Mouse (Mus musculus) heart, embryonic 13.5 days (tissue): ENCODE data around the gene Rnf141. TPM values are rescaled to one million over a fixed set of nuclear protein-coding genes. Genes with fewer than 3 reads are reported as not detected.

Experiments
- ATAC-seq: fragments of 200-750 bp; cut with Nextera tagmentation; 2 replicates; pipeline ENCODE4 v1.8.0; 2017; ENCODE audit warnings: moderate TSS enrichment; ENCODE audit not compliant: insufficient number of reproducible peaks, low FRiP score, low TSS enrichment; ENCODE audit errors: extremely low read depth
- H3K27ac ChIP-seq: fragments of 300-500 bp; sonication (generic); replicated peaks from 2 replicates; pipeline ENCODE4 v1.5.1; 2015; ENCODE audit warnings: moderate library complexity, mild to moderate bottlenecking, inconsistent platforms
- H3K27me3 ChIP-seq: fragments of 300-500 bp; sonication (generic); replicated peaks from 2 replicates; pipeline ENCODE4 v1.6.1; 2015; ENCODE audit warnings: mild to moderate bottlenecking, inconsistent platforms
- H3K36me3 ChIP-seq: fragments of 300-500 bp; sonication (generic); 2 replicates; pipeline ENCODE4 v1.6.1; 2015; ENCODE audit warnings: mild to moderate bottlenecking, inconsistent platforms
- H3K4me1 ChIP-seq: fragments of 300-500 bp; sonication (generic); 2 replicates; pipeline ENCODE4 v1.6.1; 2015; ENCODE audit warnings: inconsistent platforms
- H3K4me2 ChIP-seq: fragments of 300-500 bp; sonication (generic); 2 replicates; pipeline ENCODE4 v1.6.1; 2015; ENCODE audit warnings: inconsistent platforms, mild to moderate bottlenecking, moderate library complexity
- H3K4me3 ChIP-seq: fragments of 300-500 bp; sonication (generic); 2 replicates; pipeline ENCODE4 v1.5.1; 2015; ENCODE audit warnings: moderate library complexity, mild to moderate bottlenecking, inconsistent platforms
- H3K9ac ChIP-seq: fragments of 300-500 bp; sonication (generic); 2 replicates; pipeline ENCODE4 v1.6.1; 2015; ENCODE audit warnings: inconsistent platforms, mild to moderate bottlenecking, moderate library complexity
- H3K9me3 ChIP-seq: fragments of 300-500 bp; sonication (generic); 2 replicates; pipeline ENCODE4 v1.6.1; 2016; ENCODE audit warnings: inconsistent platforms
- WGBS: fragments of 180-500 bp; shearing (Covaris S2); methylation state at CpG from one replicate; pipeline ENCODE4 v1.1.7; 2015; ENCODE audit warnings: mixed read lengths; 5-methylcytosine and 5-hydroxymethylcytosine counted together
- polyA plus RNA-seq: library from polyadenylated mRNA; unstranded; fragments of >200 nt; fragmentation: Nextera tagmentation; extraction: Ambion mirVana; gene quantifications from 2 replicates; pipeline ENCODE4 v1.2.1, GENCODE M21; 2015

The Rnf141 gene
- 27.6 and 29.2 TPM in 2 replicates for polyA plus RNA-seq

DNA sequence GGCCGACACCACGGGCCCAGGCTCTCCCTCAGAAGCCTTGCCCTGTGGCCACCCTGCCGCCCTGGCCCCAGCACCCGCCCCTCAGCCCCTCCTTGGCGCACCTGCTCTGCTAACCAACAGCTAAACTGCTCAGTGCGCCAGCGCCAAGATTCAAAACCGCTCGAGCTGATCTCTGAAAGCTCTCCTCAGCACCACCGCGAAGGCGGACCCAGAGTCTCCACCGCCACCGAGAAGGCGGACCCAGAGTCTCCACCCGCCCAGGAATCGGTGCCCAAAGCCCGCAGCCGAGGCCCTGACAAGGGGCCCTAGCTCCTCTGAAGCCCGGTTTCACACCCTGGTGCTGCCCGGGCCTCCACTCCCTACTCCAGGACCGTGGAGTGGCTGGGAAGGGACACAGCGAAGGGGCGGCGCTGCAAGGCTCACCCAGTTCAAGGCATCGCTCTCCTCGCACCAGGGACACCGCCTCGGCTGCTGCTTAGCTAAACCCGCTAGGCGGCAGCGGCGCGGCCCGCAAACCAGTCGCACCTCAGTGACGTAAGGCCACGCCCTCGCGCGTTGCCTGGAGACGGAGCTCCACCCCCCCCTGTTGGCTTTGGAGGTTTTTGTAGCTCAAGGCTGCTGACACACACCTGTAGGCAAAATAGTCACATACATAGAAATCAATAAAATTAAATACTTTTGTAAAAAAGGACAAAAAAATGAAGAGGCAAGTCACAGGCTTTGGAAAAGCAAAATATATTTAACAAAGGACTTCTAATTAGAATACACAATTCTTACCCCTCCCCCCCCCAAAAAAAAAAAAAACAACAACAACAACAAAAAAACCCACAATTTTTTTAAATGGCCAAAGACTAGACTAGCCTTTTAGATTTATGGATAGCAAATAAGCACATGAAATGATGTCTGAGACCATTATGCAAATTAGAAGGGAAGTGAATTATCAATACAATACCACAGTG, at the start of gene Rnf141:
TSS of gene Rnf141 (minus strand) at position 542 of the 959 bp plus-strand sequence.
- H3K4me3 ChIP-seq = peak within 1 kb of the TSS; percentile 73
- WGBS = 0% methylated on average over 42 of the region's 42 CpGs
- H3K27ac ChIP-seq = peak within 1 kb of the TSS; percentile 91
- H3K36me3 ChIP-seq = 0 out of 2 replicates have a peak, but pooled peaks cover 3% of the 10 kb centered on the region
- peaks cover 20% of the 10 kb centered on the region for H3K4me1 ChIP-seq
- peak within 1 kb of the TSS; percentile 85 for H3K9ac ChIP-seq
- H3K27me3 ChIP-seq = no peaks in the 10 kb centered on the region
- ATAC-seq = peak; percentile 87
- no peaks in the 10 kb centered on the region for H3K9me3 ChIP-seq
- H3K4me2 ChIP-seq = peak within 1 kb of the TSS; percentile 82

DNA sequence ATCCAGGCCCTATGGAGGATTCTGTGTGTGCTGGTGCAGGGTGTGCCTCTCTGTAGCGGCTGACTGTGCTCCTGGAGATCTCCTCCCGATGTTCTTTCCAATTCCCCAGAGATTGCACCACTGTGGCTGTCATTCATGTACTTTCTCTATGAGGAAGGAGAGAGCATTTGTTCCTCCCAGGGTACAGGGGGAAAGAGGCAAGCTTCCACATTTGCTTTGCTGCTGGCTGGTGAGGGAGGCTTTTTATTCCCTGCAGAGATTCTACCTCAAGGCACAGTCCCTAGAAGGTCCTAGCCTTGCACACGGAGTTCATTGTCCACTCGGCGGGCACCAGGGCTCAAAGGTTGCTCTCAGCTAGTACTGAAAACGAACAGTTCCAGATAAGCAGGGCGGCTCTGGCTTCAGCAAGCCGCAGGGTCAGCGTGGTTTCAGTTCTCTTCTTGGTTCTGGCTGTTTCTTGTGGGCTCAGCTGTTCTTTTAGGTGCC, 47.3 kb upstream of the Rnf141 start:
- Histone ChIP-seq H3K4me3 (no peak overlapping the region), H3K9me3 (no peaks in the 10 kb centered on the region), H3K27ac (no peak overlapping the region), H3K36me3 (no peaks in the 10 kb centered on the region), H3K4me2 (peak overlapping the region; percentile 8), H3K9ac (peak overlapping the region; percentile 58; the same call in 1 of the 2 replicates), H3K27me3 (no peaks in the 10 kb centered on the region), H3K4me1 (peaks cover 23% of the 10 kb centered on the region)
- ATAC-seq = no peak
- WGBS = 26% methylated on average over 9 of the region's 9 CpGs

DNA sequence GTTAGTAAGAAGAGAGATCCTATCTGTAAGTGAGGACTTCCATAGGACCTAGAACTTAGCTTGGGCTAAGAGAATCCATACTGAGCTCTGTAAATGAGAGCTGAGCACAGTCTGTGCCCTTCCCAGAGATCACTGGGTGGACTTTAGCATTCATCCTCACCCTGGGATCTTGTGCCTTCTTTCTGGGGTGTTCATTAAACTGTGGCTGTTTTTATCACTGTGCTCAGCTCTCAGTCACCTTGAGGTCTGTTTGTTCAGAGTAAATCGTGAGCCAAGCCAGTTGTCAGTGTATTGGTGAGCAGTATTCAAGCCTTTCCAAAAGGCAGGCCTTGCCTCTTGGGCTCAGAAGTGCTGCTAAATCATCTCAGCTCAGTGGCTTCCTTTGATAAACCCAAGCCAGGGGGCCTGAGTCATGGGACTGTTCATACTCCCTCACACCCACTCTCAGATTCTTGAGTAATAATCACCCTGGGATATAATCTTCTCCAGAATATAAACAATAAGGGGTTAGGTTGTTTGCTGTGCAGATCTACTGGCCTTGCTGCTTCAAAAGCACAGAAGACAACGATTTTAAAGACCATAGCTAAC, 37.6 kb upstream of the Rnf141 start:
- Histone ChIP-seq H3K4me3 (no peak overlapping the region), H3K27ac (no peak overlapping the region)
- whole genome bisulfite sequencing = 72% methylated on average over 2 of the region's 2 CpGs

DNA sequence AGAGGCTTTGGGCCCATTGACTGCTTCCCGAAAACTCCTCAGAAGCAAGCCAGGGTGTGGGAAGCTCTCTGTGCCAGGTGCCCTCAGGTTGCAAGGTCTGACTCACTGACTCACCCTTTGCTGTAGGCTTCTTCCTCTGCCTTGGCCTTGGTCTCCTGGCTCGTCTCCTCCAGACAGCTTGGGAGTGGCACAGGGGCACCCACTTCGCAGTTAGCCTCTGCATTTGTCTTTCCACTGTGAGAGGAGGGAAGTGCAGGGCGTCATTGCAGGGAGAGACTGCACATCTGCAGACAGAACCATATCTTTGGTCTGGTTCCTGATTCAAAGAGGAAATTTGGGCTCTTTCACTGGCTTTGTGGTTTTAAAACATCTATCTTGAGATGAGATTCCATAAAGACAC, 33.8 kb upstream of the Rnf141 start:
- Histone ChIP-seq H3K9ac (no peak overlapping the region), H3K4me3 (no peak overlapping the region), H3K27ac (peak overlapping the region; percentile 63), H3K4me1 (peaks cover 34% of the 10 kb centered on the region), H3K36me3 (peaks cover 24% of the 10 kb centered on the region), H3K27me3 (no peaks in the 10 kb centered on the region), H3K4me2 (no peak overlapping the region), H3K9me3 (no peaks in the 10 kb centered on the region)
- no peak for ATAC-seq
- WGBS = 75% methylated on average over 4 of the region's 4 CpGs

More for the DNA sequence above, 37.6 kb upstream of the Rnf141 start:
- Histone ChIP-seq H3K27me3 (no peaks in the 10 kb centered on the region), H3K9me3 (no peaks in the 10 kb centered on the region), H3K4me1 (peaks cover 25% of the 10 kb centered on the region), H3K9ac (no peak overlapping the region), H3K36me3 (peaks cover 5% of the 10 kb centered on the region; the same call in 1 of the 2 replicates), H3K4me2 (no peak overlapping the region)
- ATAC-seq = no peak

DNA sequence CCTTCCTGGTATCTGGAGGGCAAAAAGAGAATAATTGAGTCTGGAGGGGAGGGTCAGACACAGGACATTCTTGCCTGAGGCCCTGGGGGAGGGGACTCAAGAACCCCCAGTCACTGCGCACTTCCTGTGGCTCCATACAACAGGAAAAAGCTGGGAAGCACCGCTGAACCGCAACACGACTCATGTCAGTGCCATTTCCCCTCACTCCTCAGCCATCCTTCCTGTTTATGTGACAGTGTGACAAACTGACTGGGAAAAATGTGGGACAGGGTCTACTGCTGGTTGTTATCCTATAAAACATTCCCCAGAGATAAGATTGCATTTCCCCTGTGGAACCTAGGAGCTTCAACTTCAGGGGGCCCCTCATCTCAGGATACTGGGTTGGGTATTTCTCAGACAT, 32.7 kb upstream of the Rnf141 start:
- Histone ChIP-seq H3K4me2 (no peak overlapping the region), H3K27ac (peak overlapping the region; percentile 63), H3K9ac (no peak overlapping the region), H3K36me3 (peaks cover 19% of the 10 kb centered on the region; the same call in 1 of the 2 replicates), H3K4me3 (no peak overlapping the region), H3K4me1 (peaks cover 34% of the 10 kb centered on the region), H3K9me3 (no peaks in the 10 kb centered on the region), H3K27me3 (no peaks in the 10 kb centered on the region)
- no peak for ATAC-seq
- 50% methylated on average over 4 of the region's 4 CpGs for WGBS

DNA sequence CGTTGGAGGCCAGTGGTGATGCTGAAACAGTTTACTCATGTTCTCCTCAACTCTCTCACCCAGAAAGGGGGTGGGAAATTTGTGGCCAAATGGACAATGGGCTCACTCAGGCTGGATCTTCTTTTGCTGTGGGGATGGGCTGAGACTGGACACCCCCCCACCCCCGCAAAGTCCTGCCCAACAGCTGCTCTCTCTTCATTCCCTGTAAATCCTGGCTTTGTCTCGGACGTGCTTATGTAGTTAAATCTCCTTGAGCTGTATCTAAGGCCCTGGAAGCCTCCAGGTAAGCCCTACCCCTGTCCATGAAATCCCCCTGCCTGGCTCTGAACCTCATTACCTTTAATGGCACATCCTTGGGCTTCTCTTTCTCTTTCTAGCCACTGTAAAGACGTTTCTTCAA, 24.6 kb upstream of the Rnf141 start:
- H3K4me1 ChIP-seq = peaks cover 10% of the 10 kb centered on the region
- H3K27ac ChIP-seq = no peak overlapping the region
- H3K4me3 ChIP-seq = no peak overlapping the region
- ATAC-seq = no peak
- no peak overlapping the region for H3K9ac ChIP-seq
- no peak overlapping the region for H3K4me2 ChIP-seq
- no peaks in the 10 kb centered on the region for H3K27me3 ChIP-seq
- WGBS = 75% methylated on average over 5 of the region's 5 CpGs
- H3K36me3 ChIP-seq = no peaks in the 10 kb centered on the region
- no peaks in the 10 kb centered on the region for H3K9me3 ChIP-seq

DNA sequence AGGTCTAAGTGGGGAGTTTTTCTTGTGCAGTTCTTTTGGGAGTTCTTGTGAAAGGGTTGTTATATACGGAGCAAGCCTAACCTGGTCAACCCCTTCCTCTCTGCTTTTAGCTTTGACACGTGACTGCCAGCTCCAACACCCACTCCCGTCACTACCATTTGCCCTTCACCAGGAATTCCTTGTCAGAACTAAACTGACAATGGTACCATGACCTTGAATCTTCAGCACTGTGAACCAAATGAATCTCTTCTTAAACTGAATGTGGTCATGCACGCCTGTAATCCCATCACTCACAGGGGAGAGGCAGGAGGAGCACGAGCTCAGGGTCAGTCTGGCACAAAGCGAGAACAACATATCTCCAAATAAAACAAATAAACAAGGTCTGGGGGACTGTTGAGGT, 22.9 kb upstream of the Rnf141 start:
- 77% methylated on average over 6 of the region's 6 CpGs for WGBS
- Histone ChIP-seq H3K4me1 (peaks cover 10% of the 10 kb centered on the region), H3K27me3 (no peaks in the 10 kb centered on the region), H3K4me3 (no peak overlapping the region), H3K9me3 (no peaks in the 10 kb centered on the region), H3K4me2 (no peak overlapping the region), H3K36me3 (no peaks in the 10 kb centered on the region), H3K27ac (no peak overlapping the region), H3K9ac (no peak overlapping the region)
- no peak for ATAC-seq

DNA sequence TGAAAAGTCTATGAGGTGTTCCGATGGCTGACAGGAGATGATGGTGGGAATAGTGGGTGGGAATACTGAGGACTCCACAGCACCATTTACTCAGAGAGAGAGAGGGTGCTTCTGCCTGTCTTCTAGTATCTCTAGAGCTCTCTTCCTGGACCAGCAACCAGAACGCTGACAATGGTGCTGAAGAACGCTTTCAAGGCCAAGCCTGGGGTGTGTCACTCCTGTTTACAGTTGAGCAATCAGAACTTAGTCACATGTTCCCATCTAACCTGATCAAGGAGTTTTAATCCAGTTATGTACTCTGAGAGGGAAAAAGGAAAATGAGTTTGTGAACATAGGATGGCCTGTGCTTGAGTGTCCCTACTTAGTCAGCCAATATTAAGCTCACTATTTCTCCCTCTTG, 21.8 kb upstream of the Rnf141 start:
- WGBS = 74% methylated on average over 3 of the region's 3 CpGs

DNA sequence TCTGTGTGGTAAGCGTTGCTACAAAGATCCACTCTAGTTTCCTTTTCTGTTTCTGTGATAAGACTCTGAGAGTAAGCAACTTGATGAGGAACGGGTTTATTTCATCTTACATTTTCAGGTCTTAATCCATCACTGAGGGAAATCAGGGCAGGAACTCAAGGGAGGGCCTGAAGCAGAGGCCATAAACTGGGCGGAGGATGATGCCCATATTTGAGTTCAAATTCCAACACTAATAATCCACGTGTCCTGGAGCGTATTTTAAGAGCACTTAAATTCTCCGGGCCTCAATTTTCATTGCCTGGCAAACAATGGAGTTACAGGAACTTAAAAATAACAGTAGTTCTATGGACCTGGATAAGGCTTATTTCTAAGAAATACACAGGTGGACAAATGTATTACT, 21.3 kb upstream of the Rnf141 start:
- H3K4me1 ChIP-seq = peaks cover 10% of the 10 kb centered on the region
- H3K9me3 ChIP-seq = no peaks in the 10 kb centered on the region
- no peaks in the 10 kb centered on the region for H3K36me3 ChIP-seq
- no peak for ATAC-seq
- H3K27me3 ChIP-seq = no peaks in the 10 kb centered on the region
- WGBS = 64% methylated on average over 6 of the region's 6 CpGs
- H3K4me2 ChIP-seq = no peak overlapping the region
- no peak overlapping the region for H3K4me3 ChIP-seq
- H3K9ac ChIP-seq = no peak overlapping the region
- no peak overlapping the region for H3K27ac ChIP-seq

More for the DNA sequence above, 21.8 kb upstream of the Rnf141 start:
- Histone ChIP-seq H3K9me3 (no peaks in the 10 kb centered on the region), H3K36me3 (no peaks in the 10 kb centered on the region), H3K27me3 (no peaks in the 10 kb centered on the region), H3K4me2 (no peak overlapping the region), H3K4me3 (no peak overlapping the region), H3K9ac (no peak overlapping the region), H3K27ac (no peak overlapping the region), H3K4me1 (peaks cover 10% of the 10 kb centered on the region)
- ATAC-seq = no peak

DNA sequence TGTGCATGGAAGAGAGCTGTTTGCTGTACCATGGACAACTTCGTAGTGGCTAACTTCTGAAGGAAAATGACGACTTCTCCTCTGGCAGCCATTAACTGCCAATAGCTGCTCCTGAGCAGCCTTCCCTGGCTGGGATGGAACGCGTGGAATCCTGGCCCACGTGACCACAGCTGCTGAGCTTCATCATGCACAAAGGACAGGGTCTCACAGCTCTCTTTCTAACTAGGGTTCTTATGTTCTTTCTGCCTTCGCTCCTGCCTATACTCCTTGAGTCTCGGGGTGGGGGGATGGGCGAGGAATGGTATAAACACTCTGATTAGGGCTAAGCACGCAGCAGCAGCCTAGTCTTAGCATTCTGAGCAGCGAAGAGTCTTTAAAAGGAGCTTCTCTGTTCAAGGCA, 20.8 kb upstream of the Rnf141 start:
- no peak overlapping the region for H3K4me3 ChIP-seq
- no peak overlapping the region for H3K9ac ChIP-seq
- H3K4me1 ChIP-seq = peaks cover 15% of the 10 kb centered on the region
- H3K27ac ChIP-seq = no peak overlapping the region
- peak overlapping the region; percentile 29 for H3K4me2 ChIP-seq
- no peaks in the 10 kb centered on the region for H3K27me3 ChIP-seq
- H3K9me3 ChIP-seq = no peaks in the 10 kb centered on the region
- 24% methylated on average over 10 of the region's 10 CpGs for WGBS
- no peak for ATAC-seq
- no peaks in the 10 kb centered on the region for H3K36me3 ChIP-seq

DNA sequence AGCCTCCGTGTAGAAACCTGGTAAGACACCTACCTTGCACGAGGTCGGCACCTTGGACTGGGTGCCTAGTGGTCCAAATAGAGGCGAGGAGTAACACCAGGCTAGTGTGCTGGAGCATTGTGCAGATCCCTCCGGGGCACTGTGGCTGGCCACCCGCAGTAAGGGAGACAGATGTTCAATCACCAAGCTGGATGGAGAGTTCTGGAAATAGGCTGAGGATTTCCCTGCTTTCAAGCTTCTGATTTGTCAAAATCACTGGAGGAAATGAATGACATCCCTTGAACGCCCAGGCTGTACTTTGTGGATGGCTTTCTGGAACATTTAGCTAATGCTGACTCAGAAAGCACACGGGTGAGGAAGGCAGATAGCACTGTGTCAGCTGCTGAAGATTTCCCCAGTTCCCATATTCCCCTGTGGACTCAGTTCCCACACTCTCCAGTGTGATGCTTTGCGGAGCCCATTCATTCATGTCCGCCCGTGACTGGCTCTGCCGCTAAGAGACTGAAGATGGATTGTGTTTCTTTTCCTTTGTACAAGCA, 18.6 kb upstream of the Rnf141 start, which contains the start of gene Lyve1:
TSS of gene Lyve1 (minus strand) at position 489 of the 539 bp plus-strand sequence.
- Histone ChIP-seq H3K4me2 (no peak within 1 kb of the TSS), H3K27me3 (no peaks in the 10 kb centered on the region), H3K9me3 (no peaks in the 10 kb centered on the region), H3K4me3 (no peak within 1 kb of the TSS), H3K27ac (no peak within 1 kb of the TSS), H3K4me1 (peaks cover 18% of the 10 kb centered on the region), H3K36me3 (no peaks in the 10 kb centered on the region), H3K9ac (no peak within 1 kb of the TSS)
- WGBS = 63% methylated on average over 12 of the region's 12 CpGs
- no peak for ATAC-seq
